Mouse (Mus musculus): Measurements from ENCODE around the gene Ptprn2.

Ptprn2 gene

GRCm38 (mm10) chr12:117175072-117175681 is 689.7 kb downstream of the Ptprn2 start:
- no peak for DNase-seq

- DNase-seq = no peak
These were observed 690.8 kb downstream of the Ptprn2 start for GRCm38 (mm10) chr12:117176259-117176823.

- DNase-seq = no peak
These were observed 701.6 kb downstream of the Ptprn2 start for GRCm38 (mm10) chr12:117187167-117187566.

- DNase-seq = no peak
These were observed 706.5 kb downstream of the Ptprn2 start for GRCm38 (mm10) chr12:117192001-117192400.

GRCm38 (mm10) chr12:117196721-117197425 is 711.4 kb downstream of the Ptprn2 start:
- no peak for DNase-seq

GRCm38 (mm10) chr12:117198093-117198492 is 712.6 kb downstream of the Ptprn2 start:
- no peak for DNase-seq

GRCm38 (mm10) chr12:117200117-117200516 is 714.6 kb downstream of the Ptprn2 start:
- DNase-seq = peak; percentile 72 to 77

- peak in 1 of 2 experiments; percentile 24 for DNase-seq
These were observed 715.1 kb downstream of the Ptprn2 start for GRCm38 (mm10) chr12:117200590-117200989.

GRCm38 (mm10) chr12:117203506-117203905 is 718.0 kb downstream of the Ptprn2 start:
- no peak for DNase-seq

- DNase-seq = no peak
These were observed 719.4 kb downstream of the Ptprn2 start for GRCm38 (mm10) chr12:117204905-117205304.

GRCm38 (mm10) chr12:117207421-117208120 is 722.1 kb downstream of the Ptprn2 start:
- no peak for DNase-seq

- no peak for DNase-seq
These were observed 724.9 kb downstream of the Ptprn2 start for GRCm38 (mm10) chr12:117210467-117210866.

GRCm38 (mm10) chr12:117213531-117213930 is 728.0 kb downstream of the Ptprn2 start:
- DNase-seq = no peak

GRCm38 (mm10) chr12:117214272-117214671 is 728.8 kb downstream of the Ptprn2 start:
- DNase-seq = no peak

GRCm38 (mm10) chr12:117214919-117215318 is 729.4 kb downstream of the Ptprn2 start:
- DNase-seq = no peak

- DNase-seq = no peak
These were observed 736.4 kb downstream of the Ptprn2 start for GRCm38 (mm10) chr12:117221909-117222308.

- DNase-seq = no peak
These were observed 738.5 kb downstream of the Ptprn2 start for GRCm38 (mm10) chr12:117224036-117224435.

- no peak for DNase-seq
These were observed 741.7 kb downstream of the Ptprn2 start for GRCm38 (mm10) chr12:117227236-117227635.

GRCm38 (mm10) chr12:117229442-117229841 is 743.9 kb downstream of the Ptprn2 start:
- no peak for DNase-seq

GRCm38 (mm10) chr12:117230282-117230681 is 744.8 kb downstream of the Ptprn2 start:
- no peak for DNase-seq

- DNase-seq = no peak
These were observed 746.3 kb downstream of the Ptprn2 start for GRCm38 (mm10) chr12:117231850-117232249.

GRCm38 (mm10) chr12:117235114-117235513 is 749.6 kb downstream of the Ptprn2 start:
- DNase-seq = no peak

GRCm38 (mm10) chr12:117236020-117236734 is 750.7 kb downstream of the Ptprn2 start:
- DNase-seq = no peak
